Mouse (Mus musculus) gastrocnemius, postnatal 4 days (tissue): ENCODE measurements around the gene Prim2. TPM values are rescaled to one million over a fixed set of nuclear protein-coding genes. Genes with fewer than 3 reads are reported as not detected.

Experiments used
- DNase-seq, 2 experiments: peaks; one replicate each; pipeline ENCODE4 v3.0.0; 2021 to 2022; ENCODE audit warnings: low spot score in 2 of 2, mixed read lengths in 2 of 2
- total RNA-seq, 2 experiments: library from RNA; stranded (reverse); gene quantifications; 2 replicates each; pipeline ENCODE4 v1.2.3; 2021

Prim2 gene
- total RNA-seq, 2 experiments from 2014 or later = 11.9 to 12.3 TPM

- no peak for DNase-seq
These were observed 174.0 kb downstream of the Prim2 start for GRCm38 (mm10) chr1:33495586-33495985.

- DNase-seq = no peak
These were observed 174.4 kb downstream of the Prim2 start for GRCm38 (mm10) chr1:33495203-33495553.

- no peak for DNase-seq
These were observed 174.9 kb downstream of the Prim2 start for GRCm38 (mm10) chr1:33494524-33495202.

- no peak for DNase-seq
These were observed 179.4 kb downstream of the Prim2 start for GRCm38 (mm10) chr1:33490220-33490619.

GRCm38 (mm10) chr1:33488372-33488771 lies 181.2 kb downstream of the Prim2 start:
- DNase-seq = no peak

GRCm38 (mm10) chr1:33483746-33484145 lies 185.8 kb downstream of the Prim2 start:
- DNase-seq = no peak

GRCm38 (mm10) chr1:33480382-33480781 lies 189.2 kb downstream of the Prim2 start:
- DNase-seq = no peak

GRCm38 (mm10) chr1:33471069-33471468 lies 198.5 kb downstream of the Prim2 start:
- DNase-seq = no peak

- DNase-seq = no peak
These were observed 199.4 kb downstream of the Prim2 start for GRCm38 (mm10) chr1:33470222-33470621.

- DNase-seq = no peak
These were observed 205.4 kb downstream of the Prim2 start for GRCm38 (mm10) chr1:33464234-33464633.

GRCm38 (mm10) chr1:33460703-33461102 lies 208.9 kb downstream of the Prim2 start:
- DNase-seq = no peak

- DNase-seq = no peak
These were observed 209.3 kb downstream of the Prim2 start for GRCm38 (mm10) chr1:33460262-33460661.

- no peak for DNase-seq
These were observed 210.6 kb downstream of the Prim2 start for GRCm38 (mm10) chr1:33458950-33459349.

- DNase-seq = no peak
These were observed 215.3 kb downstream of the Prim2 start for GRCm38 (mm10) chr1:33454251-33454650.

- no peak for DNase-seq
These were observed 216.3 kb downstream of the Prim2 start for GRCm38 (mm10) chr1:33453299-33453698.

GRCm38 (mm10) chr1:33447179-33447578 lies 222.4 kb downstream of the Prim2 start:
- DNase-seq = no peak

- no peak for DNase-seq
These were observed 233.4 kb downstream of the Prim2 start for GRCm38 (mm10) chr1:33436167-33436566.

Other genes with a start within 250 kb of the Prim2 start
- 10 to 100 TPM; 18.4 to 19.7 TPM for gene Rab23, start 50.1 kb upstream of the Prim2 start, total RNA-seq
- 10 to 100 TPM; 40.1 to 51.1 TPM for gene Bag2, start 88.0 kb upstream of the Prim2 start, total RNA-seq
- 10 to 100 TPM; 31.7 to 33.2 TPM for gene Zfp451, start 144.8 kb upstream of the Prim2 start, total RNA-seq
- gene Bend6, start 238.0 kb upstream of the Prim2 start, total RNA-seq = 1 to 10 TPM in 1 of 2 experiments, under 1 TPM in 1; 0.83 to 1.3 TPM
- 100 to 1,000 TPM; 181 to 191 TPM for gene Dst, start 238.4 kb upstream of the Prim2 start, total RNA-seq